Mouse (Mus musculus): ENCODE results near the gene Spc25.

GRCm38 (mm10) chr2:69226876-69227275 is 20.9 kb upstream of the Spc25 start:
- TF ChIP-seq POLR2A (IDR thresholded peaks at IDR 0.05; ENCODE audit: borderline replicate concordance, extremely low read depth, insufficient read depth, insufficient read length, poor library complexity, severe bottlenecking) = no peak
- no peak for TF ChIP-seq CTCF (IDR thresholded peaks at IDR 0.05; ENCODE audit: borderline replicate concordance, extremely low read depth, insufficient read depth, insufficient read length)

All from brain, embryonic 14.5 days (tissue).